14 mouse cellular contexts compared by ENCODE assay signal in genomic region chr13:113800246-113800645, GRCm38 (mm10).
"Had no signal": no experiment of that assay in that cellular context is flagged by ENCODE, and none has a peak within 500 bp of the region (broad histone marks: within the 10 kb centered on the region; RNA-seq: fewer than 3 reads in every experiment).

No protein-coding gene starts in this region.

- H3K9me3 ChIP-seq: kidney, embryonic 15.5 days; limb, embryonic 15.5 days; liver, embryonic 12.5 days; midbrain, embryonic 10.5 days had no signal

- H3K36me3 ChIP-seq: kidney, embryonic 15.5 days; limb, embryonic 15.5 days; liver, embryonic 12.5 days had no signal

- H3K27ac ChIP-seq: kidney, embryonic 15.5 days; limb, embryonic 15.5 days; liver, embryonic 12.5 days; midbrain, embryonic 10.5 days; stomach, postnatal 0 days had no signal

- ATAC-seq: intestine, embryonic 16.5 days; liver, embryonic 12.5 days; midbrain, embryonic 16.5 days had no signal

- H3K9ac ChIP-seq: kidney, embryonic 15.5 days; limb, embryonic 15.5 days; liver, embryonic 12.5 days; lung, embryonic 14.5 days had no signal

- H3K27me3 ChIP-seq: kidney, embryonic 15.5 days; limb, embryonic 15.5 days; liver, embryonic 12.5 days had no signal

- DNase-seq: kidney, adult 2 months; kidney, postnatal 14 days; layer of hippocampus, postnatal 36 days; lung, embryonic 14.5 days; lung, postnatal 14 days; right cerebral cortex, adult 18-20 months; right cerebral cortex, postnatal 25 days had no signal

- H3K4me3 ChIP-seq: kidney, embryonic 15.5 days; limb, embryonic 15.5 days; liver, embryonic 12.5 days; midbrain, embryonic 10.5 days had no signal
